In the genomic region with DNA sequence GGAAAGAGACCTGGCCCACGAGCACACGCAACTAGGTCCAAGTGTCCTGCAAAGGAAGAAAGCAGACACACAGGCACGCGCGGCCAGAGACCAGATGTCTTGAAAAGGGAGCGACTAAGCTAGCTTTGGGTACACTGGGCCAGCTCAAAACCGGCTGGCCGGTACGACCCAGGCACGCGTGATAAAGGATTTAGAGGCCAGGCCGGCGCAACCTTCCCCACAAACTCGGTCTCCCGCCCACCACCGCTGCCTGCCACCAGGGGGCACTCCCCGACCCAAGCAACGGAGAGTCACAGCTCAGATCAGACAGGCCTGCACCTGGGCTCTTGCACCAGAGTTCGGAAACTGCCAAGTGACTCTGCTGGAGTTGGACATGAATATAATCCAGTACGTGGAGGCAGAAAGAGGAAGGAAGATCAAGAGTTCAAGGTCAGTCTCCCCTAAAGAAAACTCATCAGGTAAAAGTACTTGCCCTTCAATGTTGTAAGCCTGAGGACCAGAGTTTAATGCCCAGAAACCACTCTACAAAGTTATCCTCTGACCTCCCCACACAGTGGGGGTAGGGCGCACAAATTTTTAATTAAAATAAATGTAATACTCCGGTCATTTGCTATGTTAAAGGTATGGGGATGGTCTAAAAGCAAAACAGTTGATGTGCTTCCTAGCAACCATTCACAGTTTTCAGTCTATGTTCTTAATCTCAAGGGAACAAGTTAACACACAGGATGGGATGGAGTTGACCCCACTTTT, we compare ENCODE assay signal across 8 mouse cellular contexts. TPM values are rescaled to one million over a fixed set of nuclear protein-coding genes. Genes with fewer than 3 reads are reported as not detected.
A peak's percentile ranks its signal among the peaks of the same experiment; 100 is the strongest.
DNase-seq lines count a peak whose midpoint lies in the region; ATAC-seq lines count a peak whose summit lies in the region.

No protein-coding gene starts in this region.

- WGBS in hindbrain, embryonic 12.5 days: 7% methylated on average over 22 of the region's 22 CpGs

- H3K27ac ChIP-seq in hindbrain, embryonic 12.5 days: no peak overlapping the region

- H3K4me2 ChIP-seq in hindbrain, embryonic 12.5 days (replicated peaks): peak overlapping the region; percentile 81

- no peaks in the 10 kb centered on the region for H3K9me3 ChIP-seq in hindbrain, embryonic 12.5 days (replicated peaks)

- H3K4me3 ChIP-seq in hindbrain, embryonic 12.5 days: peak overlapping the region; percentile 40

- H3K4me1 ChIP-seq in hindbrain, embryonic 12.5 days: no peaks in the 10 kb centered on the region; the same call in 1 of the 2 replicates

- peak; percentile 83 for ATAC-seq in hindbrain, embryonic 12.5 days (ENCODE audit: low FRiP score)

- peak; percentile 9 for DNase-seq in NIH3T3 (ENCODE audit: low read depth)
- peak; percentile 93 to 94 for DNase-seq in cerebellum, postnatal 10 days
- peak; percentile 36 to 74 for DNase-seq in frontal cortex, postnatal 10 days (ENCODE audit: low spot score in 2 of 2)
- DNase-seq in layer of hippocampus, postnatal 25 days (ENCODE audit: extremely low spot score in 1 of 2, low spot score in 1 of 2): peak; percentile 78 to 90
- peak; percentile 91 for DNase-seq in lung, postnatal 25 days (ENCODE audit: low spot score)
- DNase-seq in retina, adult 2 months (ENCODE audit: low read depth, low spot score): peak; percentile 47
- peak; percentile 92 to 94 for DNase-seq in thymus, postnatal 36 days

- no peaks in the 10 kb centered on the region for H3K36me3 ChIP-seq in hindbrain, embryonic 12.5 days

- peak overlapping the region; percentile 56; the same call in 1 of the 2 replicates for H3K9ac ChIP-seq in hindbrain, embryonic 12.5 days

- no peaks in the 10 kb centered on the region for H3K27me3 ChIP-seq in hindbrain, embryonic 12.5 days

RNA-seq across cellular contexts. Expression of gene Cdc14b, which starts 26.1 kb away (rescaled TPM):
- 10.2 and 12.5 TPM in 2 replicates for polyA plus RNA-seq in hindbrain, embryonic 12.5 days (2016; fragmentation: Nextera tagmentation; extraction: Ambion mirVana)
- 1 to 10 TPM; 6.9 to 7.2 TPM for total RNA-seq in layer of hippocampus, postnatal 25 days (2021)

Comparison
In these comparisons a context has a peak if more than half of its experiments do, and no peak if none do; other contexts are left out.
1. DNase-seq: peak in every context shown above with its lines; median percentile 94 in cerebellum, postnatal 10 days; 93 in thymus, postnatal 36 days; 91 in lung, postnatal 25 days; 84 in layer of hippocampus, postnatal 25 days; 55 in frontal cortex, postnatal 10 days; 47 in retina, adult 2 months; 9 in NIH3T3.